In genomic region chr1:31032351-31032750, GRCm38 (mm10) we compare ENCODE assay signal across 26 mouse cellular contexts. TPM values are rescaled to one million over a fixed set of nuclear protein-coding genes. Genes with fewer than 3 reads are reported as not detected.
A peak's percentile ranks its signal among the peaks of the same experiment; 100 is the strongest.
DNase-seq lines count a peak whose midpoint lies in the region; ATAC-seq and TF ChIP-seq lines count a peak whose summit lies in the region.
"Had no signal": no experiment of that assay in that cellular context is flagged by ENCODE, and none has a peak within 500 bp of the region (broad histone marks: within the 10 kb centered on the region; RNA-seq: fewer than 3 reads in every experiment).

No protein-coding gene starts in this region.

- H3K36me3 ChIP-seq in forebrain, postnatal 0 days (ENCODE audit: insufficient read depth), result no peaks in the 10 kb centered on the region
- H3K36me3 ChIP-seq in forebrain, embryonic 14.5 days (ENCODE audit: control insufficient read depth, insufficient read depth, low read length), result no peaks in the 10 kb centered on the region
- H3K36me3 ChIP-seq: embryonic facial prominence, embryonic 10.5 days; embryonic facial prominence, embryonic 12.5 days; G1E had no signal

- no peak overlapping the region for H3K4me3 ChIP-seq in forebrain, postnatal 0 days (ENCODE audit: low read depth, low read length)
- no peak overlapping the region for H3K4me3 ChIP-seq in forebrain, embryonic 14.5 days (ENCODE audit: low read depth, low read length)
- no peak overlapping the region for H3K4me3 ChIP-seq in brown adipose tissue, adult 24 weeks (ENCODE audit: insufficient read depth, low read depth, low read length)
- H3K4me3 ChIP-seq: embryonic facial prominence, embryonic 10.5 days; embryonic facial prominence, embryonic 12.5 days had no signal

- no peak overlapping the region for H3K4me2 ChIP-seq in forebrain, postnatal 0 days (ENCODE audit: low read depth)
- H3K4me2 ChIP-seq in forebrain, embryonic 14.5 days (ENCODE audit: low read length), result no peak overlapping the region
- H3K4me2 ChIP-seq: embryonic facial prominence, embryonic 12.5 days had no signal

- TF ChIP-seq CTCF in forebrain, postnatal 0 days (IDR thresholded peaks at IDR 0.05; ENCODE audit: low read depth), result no peak

- no peaks in the 10 kb centered on the region for H3K27me3 ChIP-seq in forebrain, postnatal 0 days (ENCODE audit: insufficient read depth, low read length)
- H3K27me3 ChIP-seq in forebrain, embryonic 14.5 days (replicated peaks; ENCODE audit: control insufficient read depth, insufficient read depth, low read length), result no peaks in the 10 kb centered on the region
- H3K27me3 ChIP-seq: CH12.LX; embryonic facial prominence, embryonic 12.5 days; Patski had no signal

- no peaks in the 10 kb centered on the region for H3K9me3 ChIP-seq in forebrain, postnatal 0 days (ENCODE audit: low read length)
- H3K9me3 ChIP-seq in forebrain, embryonic 14.5 days (replicated peaks; ENCODE audit: control insufficient read depth, low read length), result no peaks in the 10 kb centered on the region
- H3K9me3 ChIP-seq: embryonic facial prominence, embryonic 10.5 days; embryonic facial prominence, embryonic 12.5 days; G1E had no signal

- no peak for ATAC-seq in forebrain, postnatal 0 days
- ATAC-seq in forebrain, embryonic 14.5 days, result no peak
- ATAC-seq: CD4-positive, CD25-positive, alpha-beta regulatory T cell, adult 4 months; forebrain, embryonic 16.5 days; Patski had no signal

- H3K27ac ChIP-seq in forebrain, postnatal 0 days (ENCODE audit: low read depth, low read length), result no peak overlapping the region
- H3K27ac ChIP-seq in forebrain, embryonic 14.5 days (ENCODE audit: low read depth, low read length), result no peak overlapping the region
- peak overlapping the region; percentile 37; the same call in 1 of the 2 replicates for H3K27ac ChIP-seq in brown adipose tissue, adult 24 weeks (replicated peaks; ENCODE audit: low read depth, low read length)
- H3K27ac ChIP-seq: embryonic facial prominence, embryonic 10.5 days; embryonic facial prominence, embryonic 12.5 days had no signal

- DNase-seq in adrenal gland, postnatal 10 days, result peak; percentile 14
- no peak for DNase-seq in adrenal gland, postnatal 14 days
- peak; percentile 10 for DNase-seq in forebrain, postnatal 0 days
- DNase-seq in forebrain, embryonic 14.5 days (ENCODE audit: low spot score), result no peak
- DNase-seq in adipocyte (ENCODE audit: low spot score), result peak; percentile 54
- no peak for DNase-seq in urinary bladder, adult 2 months (ENCODE audit: low spot score)
- DNase-seq: adrenal gland, adult 8-10 months; adrenal gland, postnatal 36 days; B cell, adult 2 months; cerebellum, adult 11-12 months; cerebellum, adult 2 months; cerebellum, adult 9-10 months; cerebellum, postnatal 10 days; cerebellum, postnatal 25 days had no signal

- no peak overlapping the region for H3K9ac ChIP-seq in forebrain, postnatal 0 days
- H3K9ac ChIP-seq in forebrain, embryonic 14.5 days (ENCODE audit: low read length), result no peak overlapping the region
- H3K9ac ChIP-seq: embryonic facial prominence, embryonic 12.5 days had no signal

- 80% methylated on average over 2 of the region's 2 CpGs for WGBS in forebrain, postnatal 0 days
- 82% methylated on average over 2 of the region's 2 CpGs for WGBS in forebrain, embryonic 14.5 days

- H3K4me1 ChIP-seq in forebrain, postnatal 0 days (ENCODE audit: insufficient read depth), result no peaks in the 10 kb centered on the region
- no peaks in the 10 kb centered on the region for H3K4me1 ChIP-seq in forebrain, embryonic 14.5 days (ENCODE audit: control insufficient read depth, insufficient read depth, low read length)
- H3K4me1 ChIP-seq in brown adipose tissue, adult 24 weeks (ENCODE audit: control insufficient read depth, insufficient read depth, insufficient read length, low read length), result no peaks in the 10 kb centered on the region; the same call in 1 of the 2 replicates
- H3K4me1 ChIP-seq: embryonic facial prominence, embryonic 10.5 days; embryonic facial prominence, embryonic 12.5 days had no signal

RNA-seq across cellular contexts. Expression of gene AC153137.1, which starts 54.6 kb away (rescaled TPM):
- not detected for total RNA-seq in adrenal gland, postnatal 10 days (2021)
- not detected in 2 replicates for total RNA-seq in adrenal gland, postnatal 14 days (2021)
- total RNA-seq in forebrain, postnatal 0 days (2014; rRNA removed), result not detected in 2 replicates
- polyA plus RNA-seq in forebrain, postnatal 0 days (2015; fragmentation: Nextera tagmentation; extraction: Ambion mirVana), result not detected in 2 replicates
- polyA plus RNA-seq in forebrain, embryonic 14.5 days (2014; fragmentation: Nextera tagmentation; extraction: Ambion mirVana), result not detected in 2 replicates
- not detected in 2 replicates for polyA plus RNA-seq in brown adipose tissue, adult 24 weeks (2012; ENCODE audit: insufficient read depth, insufficient read length, missing spikeins)
- polyA plus RNA-seq in urinary bladder, adult 2 months (2012; rRNA removed), result 0.10 TPM in 1 of 2 replicates, not detected in the other
- total RNA-seq: adrenal gland, adult 18-20 months; adrenal gland, adult 8-10 months; adrenal gland, postnatal 36 days; CH12.LX; G1E had no signal
- polyA plus RNA-seq: CD4-positive, CD25-positive, alpha-beta regulatory T cell, adult 4 months; cerebellum, adult 2 months; cortical plate, adult 2 months; embryonic facial prominence, embryonic 10.5 days; embryonic facial prominence, embryonic 12.5 days; embryonic facial prominence, embryonic 14.5 days; forebrain, embryonic 11.5 days; forebrain, embryonic 16.5 days; G1E; Patski had no signal

Comparison
In these comparisons a context has a peak if more than half of its experiments do, and no peak if none do; other contexts are left out.
1. DNase-seq: peak in adrenal gland, postnatal 10 days (single experiment), forebrain, postnatal 0 days (single experiment) and adipocyte (single experiment); none in adrenal gland, postnatal 14 days (single experiment), forebrain, embryonic 14.5 days (single experiment) and urinary bladder, adult 2 months (single experiment).